Mouse (Mus musculus) CD8-positive naive resting alpha-beta T cell, adult 2 months (primary cell): ENCODE measurements around the gene Dpf3.

ENCODE experiments used
- DNase-seq, 2 experiments: peaks; one replicate each; pipeline ENCODE4 v3.0.0; 2022; ENCODE audit warnings: low read depth in 2 of 2, low spot score in 2 of 2

The Dpf3 gene

DNA sequence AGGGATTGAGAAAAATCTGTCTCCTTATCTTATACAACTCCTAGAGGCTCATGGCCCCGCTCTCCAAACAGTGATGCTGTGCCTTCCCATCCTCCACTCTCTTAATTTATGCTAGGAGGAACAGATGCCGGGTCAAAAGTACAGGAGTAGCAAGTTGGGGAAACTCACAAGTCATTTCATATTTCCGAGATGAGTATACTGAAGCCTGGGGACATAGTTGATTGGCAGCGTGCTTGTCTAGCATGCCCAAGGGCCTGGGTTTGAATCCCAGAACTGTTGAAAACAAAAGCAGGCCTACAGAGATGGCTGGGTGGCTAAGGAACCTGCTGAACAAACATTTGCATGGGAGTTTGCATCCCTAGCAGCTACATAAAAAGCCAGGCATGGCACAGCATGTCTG is 72.3 kb downstream of the Dpf3 start:
- no peak for DNase-seq

DNA sequence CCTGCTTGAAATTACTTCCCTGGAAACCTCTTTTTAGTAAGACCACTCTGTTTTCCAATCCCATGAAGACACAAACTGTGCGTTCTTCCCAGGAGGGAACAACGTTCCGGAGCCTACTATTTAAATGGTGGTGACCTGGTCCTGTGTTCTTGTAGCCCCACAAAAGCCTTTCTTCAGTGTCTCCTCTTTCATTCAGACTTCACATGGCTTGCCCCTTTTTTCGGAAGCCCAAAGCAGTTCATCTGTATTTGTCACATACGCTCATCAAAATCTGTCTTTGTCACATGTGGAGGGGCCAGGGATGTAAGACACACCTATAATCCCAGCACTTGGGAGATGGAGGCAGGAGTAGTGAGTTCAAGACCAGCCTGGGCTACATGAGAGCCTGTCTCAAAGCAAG is 73.8 kb downstream of the Dpf3 start:
- DNase-seq, result no peak

DNA sequence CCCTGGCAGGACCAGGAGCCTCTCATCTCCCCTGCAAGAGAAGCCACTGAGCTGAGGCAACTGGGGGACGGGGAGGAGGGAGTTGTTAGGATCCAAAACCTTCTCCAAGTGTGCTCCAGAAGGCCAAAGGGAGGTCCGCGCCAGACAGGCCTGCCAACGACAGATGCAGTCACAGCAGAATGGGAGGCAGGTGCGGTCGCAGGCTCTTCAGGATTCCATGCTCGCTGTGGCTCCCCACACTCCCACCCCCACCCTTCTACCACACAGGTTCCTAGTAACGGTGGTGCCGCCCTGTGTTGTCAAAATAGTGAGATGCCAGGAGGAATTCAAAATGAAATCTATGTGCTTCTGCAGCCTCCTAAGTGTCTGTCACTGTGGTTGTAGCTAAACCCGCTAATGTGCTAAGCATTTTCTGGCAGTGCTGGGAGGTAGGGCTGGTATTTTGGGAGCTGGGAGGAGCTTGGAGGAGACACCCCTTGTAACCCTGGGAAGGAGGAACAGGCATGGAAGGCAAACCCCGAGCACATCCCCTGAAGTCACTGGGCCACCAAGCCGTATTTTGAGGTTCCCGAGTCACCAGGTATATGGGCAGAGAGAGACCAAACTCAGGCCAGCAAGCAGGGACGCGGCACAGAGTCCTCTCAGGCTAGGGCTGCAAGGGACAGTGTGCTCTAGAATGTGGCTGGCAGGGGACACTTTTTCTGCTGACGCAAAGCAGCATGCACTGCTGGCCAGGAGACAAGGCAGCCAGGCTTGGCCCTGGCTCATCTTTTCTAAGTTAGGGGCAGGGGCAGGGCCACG is 75.6 kb downstream of the Dpf3 start:
- no peak for DNase-seq

DNA sequence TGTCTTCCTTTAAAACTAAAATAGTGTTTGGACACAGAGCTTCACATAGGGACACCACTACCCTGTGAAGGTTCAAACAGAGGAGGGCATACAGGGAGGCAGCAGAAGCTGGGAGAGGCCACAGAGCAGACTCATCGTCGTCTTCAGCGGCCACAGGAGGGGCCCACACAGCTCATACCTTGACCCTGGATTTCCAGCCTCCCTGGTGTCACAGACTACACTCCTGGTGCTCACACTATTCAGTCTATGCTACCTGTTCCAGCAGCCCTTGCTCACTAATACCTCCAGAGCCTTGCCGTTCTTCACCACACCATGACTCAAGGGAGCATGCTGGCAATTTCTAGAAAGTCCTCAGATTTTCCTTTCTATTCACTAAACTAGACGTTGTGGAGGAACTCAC is 76.5 kb downstream of the Dpf3 start:
- DNase-seq, result no peak

DNA sequence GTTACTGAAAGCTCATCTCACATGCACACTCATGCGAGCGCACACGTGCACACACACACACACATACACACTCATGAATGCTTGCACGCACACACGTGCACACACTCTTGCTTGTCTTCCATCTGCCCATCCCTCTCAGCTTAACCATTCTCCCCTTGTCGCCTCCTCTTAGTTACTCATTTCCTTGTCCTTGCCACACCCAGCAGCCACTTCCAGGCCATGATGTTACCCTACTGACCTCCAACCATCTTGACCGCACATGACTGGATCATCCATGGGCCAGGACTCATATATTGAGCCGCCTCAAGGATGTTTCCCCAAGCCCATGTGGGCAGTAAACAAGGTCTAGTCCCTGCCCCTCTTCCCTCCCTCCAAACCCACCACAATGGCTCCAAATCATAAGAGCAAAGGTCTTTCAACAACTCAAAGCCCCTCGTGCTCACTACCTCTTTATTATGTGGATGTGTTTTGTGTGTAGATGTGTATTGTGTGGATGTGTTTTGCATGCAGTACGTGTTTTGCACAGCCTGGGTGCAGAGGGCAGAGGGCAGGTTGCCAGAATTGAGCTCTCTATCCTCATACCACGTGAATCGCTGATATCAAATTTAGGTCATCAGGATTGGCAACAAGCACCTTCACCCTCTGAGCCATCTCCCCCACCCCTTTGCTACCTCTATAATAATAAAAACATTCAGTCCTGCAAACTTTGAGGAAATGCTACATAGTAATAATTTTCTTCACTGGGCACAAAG is 82.0 kb downstream of the Dpf3 start:
- DNase-seq, result no peak

DNA sequence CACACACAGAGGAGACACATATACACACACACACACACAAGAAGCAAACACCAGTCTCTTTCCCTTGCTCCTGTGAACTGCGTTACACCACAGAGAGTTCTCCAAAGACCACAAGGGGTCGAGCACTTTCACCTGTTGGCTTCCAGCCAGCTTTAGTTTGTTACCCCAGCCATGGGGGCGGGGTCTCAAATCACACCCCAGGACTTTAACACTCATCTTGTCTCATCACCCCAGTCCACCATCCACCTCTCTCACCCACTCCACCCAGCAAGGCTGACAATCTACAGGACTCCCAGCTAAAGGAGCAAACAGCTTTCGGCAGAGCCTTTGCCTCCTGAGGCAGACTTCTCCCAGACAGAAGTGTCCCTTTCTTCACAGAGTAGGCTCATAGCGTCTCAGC is 85.2 kb downstream of the Dpf3 start:
- DNase-seq, result no peak

DNA sequence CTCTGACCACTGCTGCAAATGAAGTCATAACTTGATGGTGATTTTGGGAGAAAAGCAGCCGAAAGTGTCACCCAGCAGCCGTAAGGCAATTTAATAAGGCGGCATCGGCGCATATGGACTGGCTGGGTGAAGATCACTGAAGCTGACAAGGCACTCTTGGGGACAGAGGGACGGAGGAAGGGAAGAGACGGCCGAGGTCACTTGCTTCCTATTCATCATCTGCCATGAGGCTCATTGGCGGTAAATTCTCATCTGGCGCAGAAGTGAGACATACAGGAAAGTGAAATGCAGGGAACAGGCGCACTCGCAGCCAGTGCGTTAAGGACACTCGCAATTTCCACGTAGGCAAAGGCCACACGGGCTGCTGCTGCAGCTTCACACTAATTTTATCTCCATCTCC is 95.5 kb downstream of the Dpf3 start:
- no peak for DNase-seq

DNA sequence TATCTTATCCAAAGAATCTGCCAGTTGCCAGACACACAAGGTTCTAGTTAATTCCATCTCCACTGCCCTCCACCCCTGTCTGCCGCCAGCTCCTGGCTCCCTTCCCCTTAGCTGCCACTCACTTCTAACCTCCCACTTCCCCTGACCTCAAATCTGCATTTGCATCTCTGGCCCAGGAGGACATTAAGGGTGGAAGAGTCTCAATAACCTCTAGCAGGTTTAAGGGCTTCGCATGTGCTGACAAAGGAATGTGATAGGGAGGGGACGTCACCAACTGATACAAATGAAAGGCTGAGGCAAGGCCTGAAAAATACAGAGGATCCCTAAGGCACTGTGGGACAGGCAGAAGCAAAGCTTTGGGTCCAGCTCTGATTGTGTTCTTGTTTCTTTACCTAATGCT is 100.0 kb downstream of the Dpf3 start:
- no peak for DNase-seq

DNA sequence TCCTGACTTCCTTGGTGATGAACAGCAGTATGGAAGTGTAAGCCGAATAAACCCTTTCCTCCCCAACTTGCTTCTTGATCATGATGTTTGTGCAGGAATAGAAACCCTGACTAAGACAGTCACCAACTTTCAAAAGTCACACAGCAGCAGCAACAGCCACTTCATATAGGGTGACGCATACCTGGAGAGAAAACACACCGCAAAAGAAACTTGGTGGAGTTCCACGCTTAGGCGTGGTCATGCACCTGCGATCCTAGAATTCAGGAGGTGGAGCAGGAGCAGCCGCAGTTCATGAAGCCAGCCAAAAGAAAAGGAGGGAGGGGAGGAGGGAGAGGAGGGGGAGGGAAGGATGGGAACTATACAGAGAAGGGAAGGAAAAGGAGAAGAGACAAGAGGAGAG is 106.4 kb downstream of the Dpf3 start:
- no peak for DNase-seq

DNA sequence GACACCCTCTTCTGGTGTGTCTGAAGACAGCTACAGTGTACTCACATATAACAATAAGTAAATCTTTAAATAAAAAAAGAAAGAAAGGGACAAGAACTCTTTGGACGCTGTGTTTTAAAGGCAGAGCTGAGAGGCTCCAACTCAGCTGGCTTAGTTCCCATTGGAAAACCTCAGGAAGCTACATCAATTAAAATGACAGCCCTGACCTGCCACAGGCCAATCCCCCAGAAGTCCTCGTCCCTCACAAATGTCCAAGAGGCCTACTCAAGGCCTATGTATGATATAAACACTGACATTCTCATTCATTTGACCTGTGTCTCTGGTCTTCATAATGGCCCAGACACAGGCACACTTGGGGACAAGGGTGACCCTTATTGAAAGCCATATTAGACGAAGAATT is 107.5 kb downstream of the Dpf3 start:
- no peak for DNase-seq

DNA sequence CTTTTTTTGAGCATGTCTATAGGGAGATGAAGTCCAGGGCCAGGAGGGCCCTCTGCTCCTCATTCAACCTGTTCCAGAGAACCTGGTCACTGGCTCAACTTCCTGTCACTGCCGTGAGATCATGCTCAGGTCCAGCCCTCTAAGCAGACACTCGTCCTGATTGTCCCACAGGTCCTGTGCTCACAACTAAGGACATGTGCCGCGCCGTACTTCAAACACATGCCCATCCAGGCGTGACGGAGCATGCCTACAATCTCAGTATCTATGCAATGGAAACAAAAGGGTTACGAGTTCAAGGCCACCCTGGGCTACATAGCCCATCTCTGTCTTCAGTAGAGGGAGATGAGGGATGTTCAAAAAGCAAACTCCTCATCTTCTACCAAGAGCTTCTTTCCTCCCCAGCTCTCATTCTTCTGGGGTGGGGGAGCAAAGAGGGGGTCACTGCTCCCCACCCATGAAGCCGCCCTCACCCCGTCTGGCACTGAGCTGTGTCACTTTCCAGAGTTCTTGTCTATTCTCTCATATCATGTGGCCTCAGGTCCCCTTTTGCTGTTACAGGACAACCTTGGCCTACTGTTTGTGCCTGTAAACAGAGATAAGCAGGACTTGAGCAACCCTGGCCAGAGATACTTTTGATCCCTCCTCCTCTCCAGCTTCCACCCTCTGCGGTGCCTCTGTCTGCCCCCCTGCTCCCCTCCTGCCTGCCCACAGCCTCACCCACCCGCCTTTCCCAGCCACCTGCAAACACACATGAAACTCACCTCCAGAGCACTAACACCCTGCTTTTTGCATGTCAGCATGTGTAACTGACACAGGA is 112.3 kb downstream of the Dpf3 start:
- no peak for DNase-seq

DNA sequence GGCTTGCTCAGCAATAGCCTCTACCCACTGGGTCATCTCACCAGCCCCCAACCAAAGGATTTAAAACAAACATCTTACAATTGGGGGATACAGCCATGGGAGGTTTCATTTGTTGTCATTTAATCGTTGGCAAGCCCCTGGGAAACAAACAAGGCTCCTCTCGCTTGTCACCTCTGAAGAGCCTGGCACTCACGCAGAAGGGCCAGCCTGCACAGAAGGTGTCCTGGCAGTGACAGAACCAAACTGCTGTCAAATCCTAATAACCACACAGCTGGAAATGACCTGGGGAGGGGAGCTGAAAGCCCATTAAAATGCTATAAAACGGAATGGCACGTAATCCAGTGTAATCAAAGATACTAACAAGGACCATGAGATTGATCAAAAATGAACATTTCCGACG is 114.4 kb downstream of the Dpf3 start:
- DNase-seq, result no peak

DNA sequence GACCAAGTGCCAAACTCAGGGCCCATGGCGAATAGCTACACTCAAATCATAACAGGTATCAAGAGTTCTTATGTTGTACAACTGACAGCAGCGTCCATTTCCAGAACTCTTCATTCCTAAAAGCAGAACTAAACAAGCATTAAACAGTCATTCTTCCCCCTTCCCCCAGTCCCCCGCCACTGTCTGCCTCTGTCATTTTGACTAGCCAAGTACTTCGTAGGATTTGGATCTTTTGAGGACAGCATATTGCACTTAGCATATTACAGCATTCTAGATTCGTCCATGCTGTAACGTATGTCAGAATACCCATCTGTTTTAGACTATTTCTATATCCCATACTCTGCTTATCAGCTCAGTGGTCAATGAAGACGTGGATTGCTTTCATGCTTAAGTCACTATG is 115.2 kb downstream of the Dpf3 start:
- DNase-seq, result no peak

DNA sequence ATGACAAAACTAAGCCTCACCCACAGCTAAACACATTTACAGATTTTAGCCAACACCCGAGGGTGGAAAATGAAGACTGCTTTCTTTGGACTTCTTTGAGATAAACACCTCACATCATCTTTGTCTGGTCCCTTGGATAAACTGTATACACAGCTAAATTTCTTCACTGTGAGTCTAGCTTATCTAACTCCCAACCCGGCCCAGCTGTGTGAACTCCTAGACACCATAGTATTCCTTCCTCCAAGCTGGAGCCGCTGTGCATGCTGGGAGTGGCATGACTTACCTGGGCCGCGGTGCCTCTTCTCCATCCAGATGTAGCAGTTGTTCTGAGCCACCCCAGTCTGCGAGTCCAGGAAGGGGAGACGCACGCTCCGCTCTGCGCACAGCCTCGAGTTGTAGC is 117.3 kb downstream of the Dpf3 start:
- no peak for DNase-seq

DNA sequence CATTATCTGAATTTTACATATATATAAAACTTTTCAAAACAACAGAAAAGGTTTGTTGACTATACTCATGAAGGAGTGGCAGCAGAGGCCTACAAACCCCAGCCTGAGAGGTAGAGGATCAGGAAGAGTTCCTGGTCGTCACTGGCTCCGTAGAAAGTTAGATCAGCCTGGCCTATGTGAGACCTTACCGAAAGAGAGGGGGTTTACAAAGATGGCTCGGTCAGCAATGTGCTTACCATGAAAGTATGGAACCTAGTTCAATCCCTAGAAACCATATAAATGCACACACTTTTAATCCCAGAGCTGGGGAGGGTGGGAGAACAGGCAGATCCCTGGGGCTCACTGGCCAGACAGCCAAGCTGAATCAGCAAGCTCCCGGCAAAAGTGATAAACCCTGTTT is 118.1 kb downstream of the Dpf3 start:
- DNase-seq, result no peak

DNA sequence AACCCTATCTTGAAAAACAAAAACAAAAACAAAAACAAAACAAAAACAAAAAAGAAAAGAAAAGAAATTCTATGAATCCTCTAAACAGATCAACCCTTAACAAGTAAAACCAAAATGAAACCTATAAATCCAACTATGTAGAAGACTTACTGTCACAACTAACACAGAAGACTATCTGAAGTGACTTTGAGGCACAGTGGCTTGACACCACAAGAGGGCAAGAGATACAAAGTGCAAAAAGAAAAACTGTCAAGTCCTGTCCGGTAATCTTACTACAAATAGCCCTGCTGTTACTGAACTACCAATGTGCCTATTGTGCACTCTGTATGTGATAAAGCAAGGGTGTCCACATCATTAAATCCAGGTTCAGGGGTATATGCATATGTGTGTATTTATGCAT is 120.0 kb downstream of the Dpf3 start:
- no peak for DNase-seq

DNA sequence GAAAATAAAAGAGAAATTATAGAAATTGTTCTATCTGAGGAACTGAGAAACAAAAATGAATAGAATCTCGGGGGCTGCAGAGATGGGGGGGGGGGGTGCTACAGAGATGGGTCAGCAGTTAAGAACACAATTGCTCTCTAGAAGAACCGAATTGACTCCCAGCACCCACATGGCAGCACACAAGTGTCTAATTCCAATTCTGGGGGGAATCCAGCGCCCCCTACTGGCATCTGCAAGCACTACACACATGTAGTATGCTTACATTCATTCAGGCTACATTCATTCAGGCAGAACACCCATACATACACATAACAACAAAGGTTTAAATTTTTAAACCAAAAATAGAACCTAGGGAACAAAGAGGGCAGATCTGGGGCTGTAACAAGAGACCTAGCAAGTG is 122.7 kb downstream of the Dpf3 start:
- no peak for DNase-seq

DNA sequence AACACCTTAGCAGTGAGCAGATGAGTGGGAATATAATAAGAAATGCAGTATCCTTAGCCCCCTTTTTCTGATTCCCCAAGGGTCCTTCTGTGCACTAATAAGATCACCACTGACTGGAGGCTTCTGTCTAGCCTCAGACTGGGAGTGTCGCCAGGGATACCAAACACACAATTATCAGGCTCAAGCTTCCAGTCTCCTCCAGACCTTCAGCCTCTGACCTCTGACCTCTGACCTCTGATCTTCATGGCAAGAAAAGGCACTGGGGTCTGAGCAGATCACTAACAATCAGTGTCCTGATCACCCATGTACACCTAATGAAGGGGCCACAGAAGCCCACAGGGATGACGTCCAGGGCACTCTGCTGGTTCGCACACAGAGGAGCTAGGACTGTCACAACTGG is 125.7 kb downstream of the Dpf3 start:
- no peak for DNase-seq

DNA sequence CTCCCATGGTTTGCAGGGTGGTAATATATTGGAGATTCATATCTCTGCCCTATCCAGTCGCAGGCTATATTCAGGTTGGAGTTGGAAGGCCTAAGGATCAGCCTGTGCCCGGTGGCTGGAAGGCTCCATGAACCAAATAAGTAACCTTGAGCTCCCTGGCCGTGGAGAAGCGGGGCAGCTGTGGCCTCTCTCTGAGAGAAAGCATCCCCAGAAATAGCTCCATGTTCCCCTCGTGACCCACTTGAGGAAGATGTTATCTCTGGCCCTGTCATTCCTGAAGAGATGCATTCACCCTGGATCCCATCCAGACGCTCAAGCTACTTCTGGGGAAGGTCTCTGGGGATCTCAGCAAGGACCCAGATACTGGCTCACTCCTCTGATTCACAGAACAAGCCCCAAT is 134.9 kb downstream of the Dpf3 start:
- DNase-seq, result no peak

DNA sequence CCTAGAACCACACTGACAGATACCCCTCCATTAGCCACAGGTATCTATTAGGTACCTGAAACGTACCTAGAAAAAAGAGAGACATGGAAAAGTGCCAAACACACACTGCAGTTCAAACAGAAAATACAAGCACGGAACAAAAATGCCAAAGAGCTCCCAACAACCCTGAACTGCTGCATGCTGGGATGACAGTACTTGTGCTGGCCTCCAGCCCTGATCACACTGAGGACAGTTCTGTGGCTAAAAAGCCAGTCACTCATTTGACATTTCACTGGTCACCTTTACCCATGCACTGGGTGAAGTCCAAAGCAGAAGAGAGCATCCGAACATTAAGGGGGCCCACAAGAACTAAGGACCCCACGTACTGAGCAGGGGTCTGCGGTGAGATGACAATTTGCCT is 137.8 kb downstream of the Dpf3 start:
- no peak for DNase-seq

DNA sequence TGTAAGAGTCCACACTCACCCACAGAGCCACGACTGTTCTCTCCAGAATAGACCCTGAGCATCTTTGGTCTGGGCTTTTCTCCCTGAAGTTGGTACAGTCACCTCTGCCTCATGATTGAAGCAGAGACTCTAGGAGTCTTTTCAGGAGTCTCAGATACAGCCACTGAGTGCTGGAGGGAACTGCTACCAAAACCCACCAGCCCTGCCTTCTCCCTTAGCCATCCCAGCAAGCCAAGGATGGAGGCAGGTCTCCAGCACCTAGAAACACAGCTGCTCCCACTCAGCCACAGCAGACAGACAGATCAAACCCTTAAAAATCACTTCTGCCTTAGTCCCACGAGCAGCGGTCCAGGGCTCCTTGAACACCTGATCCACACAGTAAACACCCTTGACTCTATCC is 139.3 kb downstream of the Dpf3 start:
- no peak for DNase-seq

DNA sequence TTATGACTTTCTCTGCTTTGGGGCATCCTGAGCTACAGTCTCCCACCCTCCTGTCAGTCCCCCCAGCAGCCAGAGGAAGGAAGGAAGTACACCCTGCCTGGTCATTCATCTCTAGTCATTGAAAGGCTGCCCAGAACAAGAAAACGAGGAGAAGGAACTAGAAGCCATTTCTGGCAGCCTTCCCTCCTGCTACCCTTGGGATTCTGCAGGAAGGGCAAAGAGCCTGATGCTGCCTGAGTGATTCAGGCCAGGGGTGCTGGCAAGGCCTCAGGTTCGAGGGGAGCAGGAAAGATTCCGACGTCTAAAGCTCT is 144.7 kb downstream of the Dpf3 start:
- DNase-seq, result no peak
